Mouse (Mus musculus) CH12.LX (cell line): Measurements from ENCODE around the gene Chpt1.

Experiments
- CHD2 ChIP-seq: IDR thresholded peaks from 2 replicates; pipeline ENCODE4 v1.6.1; 2011; ENCODE audit warnings: low read length, improper control_type of control experiment
- CTCF ChIP-seq, 2 experiments: IDR thresholded peaks in 1 of 2; conservative IDR thresholded peaks in 1 of 2; 2 replicates each; pipeline ENCODE4 v1.5.1; 2011 to 2012; ENCODE audit warnings: low read depth in 2 of 2, low read length in 2 of 2, improper control_type of control experiment in 1 of 2, inconsistent platforms in 1 of 2, mild to moderate bottlenecking in 1 of 2, moderate library complexity in 1 of 2
- EP300 ChIP-seq: IDR thresholded peaks from 2 replicates; pipeline ENCODE4 v1.6.1; 2011; ENCODE audit warnings: low read length, improper control_type of control experiment
- JUND ChIP-seq: conservative IDR thresholded peaks from 2 replicates; pipeline ENCODE4 v1.6.1; 2011; ENCODE audit warnings: low read depth, low read length, improper control_type of control experiment
- KAT2A ChIP-seq: IDR thresholded peaks from 2 replicates; pipeline ENCODE4 v1.6.1; 2012; ENCODE audit warnings: low read length, improper control_type of control experiment, inconsistent platforms; ENCODE audit not compliant: insufficient replicate concordance
- MAZ ChIP-seq: IDR thresholded peaks from 2 replicates; pipeline ENCODE4 v1.6.1; 2012; ENCODE audit warnings: low read depth, mild to moderate bottlenecking, inconsistent platforms, low read length, improper control_type of control experiment, moderate library complexity
- MXI1 ChIP-seq: IDR thresholded peaks from 2 replicates; pipeline ENCODE4 v1.6.1; 2011; ENCODE audit warnings: mild to moderate bottlenecking, low read depth, low read length, improper control_type of control experiment
- MYC ChIP-seq: IDR thresholded peaks from 2 replicates; pipeline ENCODE4 v1.6.1; 2011; ENCODE audit warnings: low read depth, mild to moderate bottlenecking, improper control_type of control experiment, low read length
- POLR2A ChIP-seq: IDR thresholded peaks from 2 replicates; pipeline ENCODE4 v1.6.1; 2011; ENCODE audit warnings: low read depth, mild to moderate bottlenecking, improper control_type of control experiment, low read length
- USF1 ChIP-seq: IDR thresholded peaks from 2 replicates; pipeline ENCODE4 v1.6.1; 2014; ENCODE audit warnings: low read depth, mild to moderate bottlenecking, inconsistent platforms, low read length, improper control_type of control experiment
- ZC3H11A ChIP-seq: IDR thresholded peaks from 2 replicates; pipeline ENCODE4 v1.6.1; 2012; ENCODE audit warnings: low read depth, mild to moderate bottlenecking, inconsistent platforms, low read length, improper control_type of control experiment
- ZKSCAN1 ChIP-seq: IDR thresholded peaks from 2 replicates; pipeline ENCODE4 v1.6.1; 2012; ENCODE audit warnings: low read depth, inconsistent platforms, low read length, improper control_type of control experiment, borderline replicate concordance
- ZNF384 ChIP-seq: IDR thresholded peaks from 2 replicates; pipeline ENCODE4 v1.6.1; 2012; ENCODE audit warnings: low read depth, low read length, improper control_type of control experiment, inconsistent platforms

DNA sequence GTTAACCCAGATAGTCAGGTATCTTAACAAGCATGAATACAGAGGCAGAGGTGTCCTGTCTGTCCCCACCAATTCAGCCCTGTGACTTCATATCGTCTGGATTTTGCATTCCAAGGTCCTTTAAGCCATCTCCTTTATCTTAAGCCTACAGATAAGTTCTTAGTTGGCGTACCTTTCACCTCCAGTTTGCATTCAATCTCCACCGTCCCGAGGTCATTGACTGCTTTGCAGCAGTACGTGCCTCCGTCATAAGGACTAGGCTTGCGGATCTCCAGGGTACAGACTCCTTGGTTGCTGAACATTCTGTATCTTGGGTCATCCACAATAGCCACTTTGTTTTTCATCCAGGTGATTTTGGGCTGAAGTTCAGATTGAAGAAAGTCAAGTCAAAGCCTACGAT lies 18.9 kb upstream of the Chpt1 start:
- TF ChIP-seq CTCF (conservative IDR thresholded peaks at IDR 0.05 in 1 of 2, IDR thresholded peaks at IDR 0.05 in 1 of 2; ENCODE audit: low read depth in 2 of 2, low read length in 2 of 2) (no peak), MXI1 (no peak), POLR2A (no peak), ZC3H11A (no peak), KAT2A (no peak), JUND (no peak), ZKSCAN1 (no peak), MAZ (no peak), EP300 (no peak), CHD2 (no peak), USF1 (no peak), ZNF384 (no peak), MYC (no peak)
